Mouse (Mus musculus) neural tube, embryonic 15.5 days (tissue): ENCODE results near the gene Gm5414. TPM values are rescaled to one million over a fixed set of nuclear protein-coding genes. Genes with fewer than 3 reads are reported as not detected.

Experiments
- microRNA-seq: library from miRNA; unstranded; fragments of <30 nt; microRNA quantifications from one replicate; pipeline ENCODE4, GENCODE M21; 2017
- polyA plus RNA-seq: library from polyadenylated mRNA; unstranded; fragments of >200 nt; fragmentation: Nextera tagmentation; extraction: Ambion mirVana; gene quantifications from 2 replicates; pipeline ENCODE4 v1.2.1, GENCODE M21; 2015

Gm5414 gene
- polyA plus RNA-seq, 1 experiment from 2014 or later: not detected

Small RNA genes lying within 50 kb of the gene (microRNA-seq; reads per million reads assigned to microRNA genes)
- gene Gm44383 (not detected), gene Gm44479 (not detected)

Other genes with a start within 250 kb of the Gm5414 start
- gene Krt7, start 217.1 kb downstream of the Gm5414 start, polyA plus RNA-seq: 1.0 and 12.2 TPM in 2 replicates
- gene Krt87, start 189.4 kb downstream of the Gm5414 start, polyA plus RNA-seq: 0.51 and 0.78 TPM in 2 replicates
- not detected in 2 replicates for gene Krt88, start 180.4 kb downstream of the Gm5414 start, polyA plus RNA-seq
- gene Krt81, start 164.4 kb downstream of the Gm5414 start, polyA plus RNA-seq: not detected in 2 replicates
- gene Krt86, start 154.7 kb downstream of the Gm5414 start, polyA plus RNA-seq: 0.11 TPM in 1 of 2 replicates, not detected in the other
- gene Krt83, start 136.7 kb downstream of the Gm5414 start, polyA plus RNA-seq: not detected in 2 replicates
- gene Gm49425, start 110.9 kb downstream of the Gm5414 start, polyA plus RNA-seq: 0.19 and 0.42 TPM in 2 replicates
- 0.28 TPM in 1 of 2 replicates, not detected in the other for gene Krt84, start 95.4 kb downstream of the Gm5414 start, polyA plus RNA-seq
- not detected in 2 replicates for gene Krt82, start 77.5 kb downstream of the Gm5414 start, polyA plus RNA-seq
- gene Krt90, start 65.2 kb downstream of the Gm5414 start, polyA plus RNA-seq: 0.06 and 0.12 TPM in 2 replicates
- gene Krt75, start 54.3 kb downstream of the Gm5414 start, polyA plus RNA-seq: 0.10 TPM in 1 of 2 replicates, not detected in the other
- not detected in 2 replicates for gene Gm5478, start 19.2 kb upstream of the Gm5414 start, polyA plus RNA-seq
- gene Krt6b, start 52.1 kb upstream of the Gm5414 start, polyA plus RNA-seq: 0.09 TPM in 1 of 2 replicates, not detected in the other
- gene Krt6a, start 66.1 kb upstream of the Gm5414 start, polyA plus RNA-seq: 0.75 and 1.5 TPM in 2 replicates
- 0.79 and 37.7 TPM in 2 replicates for gene Krt5, start 84.7 kb upstream of the Gm5414 start, polyA plus RNA-seq
- 0.22 and 0.55 TPM in 2 replicates for gene Krt71, start 114.9 kb upstream of the Gm5414 start, polyA plus RNA-seq
- 0.11 TPM in 1 of 2 replicates, not detected in the other for gene Krt72, start 158.3 kb upstream of the Gm5414 start, polyA plus RNA-seq
- gene Krt73, start 174.2 kb upstream of the Gm5414 start, polyA plus RNA-seq: 0.31 and 0.47 TPM in 2 replicates
- not detected in 2 replicates for gene Krt2, start 190.0 kb upstream of the Gm5414 start, polyA plus RNA-seq
- gene Krt1, start 222.6 kb upstream of the Gm5414 start, polyA plus RNA-seq: 11.9 and 16.9 TPM in 2 replicates
- gene Krt77, start 241.5 kb upstream of the Gm5414 start, polyA plus RNA-seq: 0.29 and 0.54 TPM in 2 replicates